Mouse (Mus musculus) kidney, adult 9 months (tissue): ENCODE data around the gene Spata5.
A peak's percentile ranks its signal among the peaks of the same experiment; 100 is the strongest.
"Not testable (repeated sequence)": the region's sequence is repeated elsewhere in the genome, so short reads cannot be mapped to it uniquely, and the experiment has no call there.

Source experiments
- DNase-seq: peaks from one replicate; pipeline ENCODE4 v3.0.0; 2022

Gene Spata5

DNA sequence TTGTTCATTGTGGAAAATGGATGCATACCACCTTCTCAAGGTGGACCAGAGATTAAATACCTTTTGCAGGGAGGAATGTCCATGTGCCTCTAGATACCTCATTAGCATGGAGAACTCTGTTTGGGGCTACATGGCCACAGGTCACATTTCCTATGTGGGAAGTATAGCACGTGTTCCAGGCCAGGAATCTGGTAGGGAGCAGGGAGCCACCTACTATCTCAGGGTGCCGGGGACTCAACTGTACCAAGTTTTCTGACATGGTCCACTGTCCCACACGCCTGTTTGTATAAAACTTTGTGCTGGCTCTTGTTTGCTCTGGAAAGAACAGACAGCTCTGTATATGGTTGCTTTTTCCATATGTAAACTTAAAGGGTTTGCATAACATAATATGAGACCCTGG is 158.0 kb downstream of the Spata5 start:
- no peak for DNase-seq

DNA sequence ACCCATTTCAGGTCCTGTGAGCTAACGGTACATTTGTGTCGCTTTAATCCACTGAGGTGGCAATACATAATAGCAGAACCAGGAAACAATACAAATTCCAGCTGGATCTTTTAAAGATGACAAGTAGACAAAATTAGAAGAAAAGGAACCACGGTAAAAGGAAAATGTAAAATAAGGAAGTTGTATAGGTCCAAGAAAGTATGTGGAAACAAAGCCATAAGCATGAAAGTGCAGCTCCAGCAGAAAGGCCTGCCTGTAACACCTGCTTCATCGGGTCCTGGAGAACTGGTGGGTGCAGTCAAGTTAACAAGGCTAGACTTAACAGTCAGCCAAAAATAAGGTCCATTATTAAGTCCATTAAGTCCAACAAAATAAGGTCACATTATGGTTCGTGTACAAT is 164.9 kb downstream of the Spata5 start:
- DNase-seq = no peak

DNA sequence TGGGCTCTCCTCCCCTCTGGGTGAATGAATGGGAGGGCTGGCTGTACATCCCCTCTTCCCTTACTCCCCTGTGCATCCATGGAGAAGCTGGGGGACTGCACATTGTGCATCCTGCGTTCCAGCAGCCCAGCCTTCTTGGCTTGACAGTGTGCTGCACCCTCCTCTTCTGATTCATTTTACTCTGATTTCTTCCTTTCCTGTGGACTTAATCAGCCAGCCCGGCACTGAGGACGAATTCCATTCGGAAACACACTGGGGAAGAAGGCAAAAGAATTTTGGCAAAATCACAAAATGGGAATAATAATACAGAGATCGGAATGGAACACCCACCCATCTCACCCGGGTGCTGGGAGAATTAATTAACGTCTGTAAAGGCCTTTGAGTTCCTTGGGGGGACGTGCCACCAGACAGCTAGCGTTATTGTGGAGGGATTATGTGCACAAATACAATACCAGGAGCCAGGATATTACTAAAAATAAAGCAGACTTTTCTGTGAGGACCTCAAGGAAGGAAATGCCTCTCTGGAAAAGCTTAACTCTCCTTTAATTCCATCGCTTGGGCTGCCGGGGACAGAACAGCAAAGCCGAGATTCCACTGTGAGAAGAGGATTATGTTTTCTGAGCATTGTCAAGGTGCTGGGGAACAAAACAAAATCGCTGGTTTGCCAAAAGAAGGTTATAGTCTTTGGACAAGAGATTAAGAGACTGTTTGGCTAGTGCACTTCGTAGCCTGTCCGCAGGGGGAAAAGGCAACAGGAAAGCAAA is 166.5 kb downstream of the Spata5 start:
- DNase-seq = peak; percentile 39

DNA sequence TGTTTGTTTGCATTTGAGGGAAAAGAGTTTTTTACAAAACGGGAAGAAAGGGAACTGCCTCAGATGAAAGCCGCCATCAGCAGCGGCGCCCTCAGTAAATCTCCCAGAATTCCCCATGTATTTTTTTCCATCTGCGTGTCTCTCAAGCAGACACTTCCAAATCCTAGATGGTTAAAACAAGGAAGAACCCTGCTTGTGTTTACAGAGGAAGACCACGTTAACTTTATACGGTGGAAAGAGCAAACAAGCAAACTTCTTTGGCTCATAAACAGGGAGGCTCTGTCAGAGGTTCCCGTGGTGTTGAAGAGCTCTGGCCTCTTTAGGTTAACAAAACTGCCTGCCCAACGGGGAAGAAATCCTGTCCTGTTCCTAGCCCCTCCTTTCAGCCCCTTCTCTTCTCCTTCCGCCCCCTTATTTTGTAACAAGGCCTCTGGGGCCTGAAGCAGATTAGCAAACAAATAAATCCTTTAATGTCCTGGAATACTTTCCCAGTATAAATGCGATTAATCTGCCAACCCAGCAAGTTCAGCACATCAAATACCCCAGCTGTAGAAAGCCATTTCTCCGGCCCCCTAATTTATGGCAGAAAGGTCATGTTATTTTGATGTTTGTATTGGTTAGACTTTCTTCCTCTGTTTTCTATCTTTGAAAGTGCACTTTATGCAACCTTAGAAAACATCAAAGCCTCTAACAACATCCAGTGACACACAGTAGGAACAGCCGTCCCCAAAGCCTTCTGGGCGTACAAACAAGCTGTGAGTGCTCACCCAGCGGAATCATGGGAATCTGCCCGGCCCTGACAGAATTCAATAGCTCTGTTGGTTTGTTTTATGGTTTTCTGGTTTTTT is 167.3 kb downstream of the Spata5 start:
- peak; percentile 28 for DNase-seq

DNA sequence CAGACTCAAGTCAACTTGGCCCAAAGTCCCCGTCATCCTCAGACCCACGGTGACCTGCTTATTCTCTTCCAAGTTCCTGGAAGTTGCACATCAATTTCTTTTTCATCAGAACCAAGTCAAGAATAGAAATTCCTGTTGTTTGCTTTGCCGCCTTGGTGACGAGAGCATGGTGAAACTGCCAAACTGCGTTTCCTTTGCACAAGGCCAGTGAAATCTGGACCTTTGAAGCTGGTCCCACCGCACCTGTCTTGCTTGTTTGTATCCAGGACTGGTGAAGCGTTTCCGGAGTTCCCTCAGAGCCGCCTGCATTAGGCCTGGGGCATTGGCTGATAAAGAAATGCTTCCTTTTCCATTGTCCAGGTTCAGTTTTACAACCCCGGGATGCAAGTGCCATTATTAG is 176.0 kb downstream of the Spata5 start:
- DNase-seq = peak; percentile 57

DNA sequence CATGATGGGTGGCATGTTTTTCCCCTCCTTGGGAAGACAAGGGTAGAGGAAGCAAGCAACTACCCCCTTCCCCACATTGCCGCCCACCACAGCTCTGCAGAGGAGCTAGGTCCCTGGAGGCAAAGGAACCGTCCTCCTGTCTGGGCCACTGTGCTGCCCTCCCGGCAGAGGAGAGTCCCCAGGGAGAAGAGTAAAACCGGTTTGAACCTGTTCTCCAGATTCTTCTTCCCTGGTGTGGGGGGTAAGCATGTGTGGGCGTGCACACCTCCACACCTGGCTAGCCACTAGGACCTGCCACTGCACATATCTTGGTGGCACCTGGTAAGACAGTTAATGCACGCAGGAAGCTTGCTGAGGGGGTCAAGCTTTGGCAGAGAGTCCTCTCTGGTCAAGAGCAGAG is 176.8 kb downstream of the Spata5 start:
- no peak for DNase-seq

DNA sequence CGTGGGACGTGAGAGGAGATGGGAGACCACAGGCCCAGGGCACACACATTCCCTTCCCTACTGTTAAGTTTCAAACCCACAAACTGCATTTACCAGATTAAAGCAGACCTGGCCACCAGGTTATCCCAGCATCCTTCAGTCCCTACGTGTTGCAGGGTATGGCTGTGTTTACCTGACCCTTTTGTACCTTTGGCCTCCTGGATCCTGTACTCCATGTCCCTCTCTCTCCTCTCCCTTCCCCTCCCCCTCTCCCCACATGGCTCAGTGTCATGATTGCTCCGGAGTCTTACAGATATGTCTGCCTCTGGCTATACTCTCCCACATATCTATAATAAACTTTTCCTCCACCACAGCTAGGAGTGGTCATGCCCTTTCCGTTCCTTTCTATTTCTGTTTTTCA is 177.5 kb downstream of the Spata5 start:
- no peak for DNase-seq

DNA sequence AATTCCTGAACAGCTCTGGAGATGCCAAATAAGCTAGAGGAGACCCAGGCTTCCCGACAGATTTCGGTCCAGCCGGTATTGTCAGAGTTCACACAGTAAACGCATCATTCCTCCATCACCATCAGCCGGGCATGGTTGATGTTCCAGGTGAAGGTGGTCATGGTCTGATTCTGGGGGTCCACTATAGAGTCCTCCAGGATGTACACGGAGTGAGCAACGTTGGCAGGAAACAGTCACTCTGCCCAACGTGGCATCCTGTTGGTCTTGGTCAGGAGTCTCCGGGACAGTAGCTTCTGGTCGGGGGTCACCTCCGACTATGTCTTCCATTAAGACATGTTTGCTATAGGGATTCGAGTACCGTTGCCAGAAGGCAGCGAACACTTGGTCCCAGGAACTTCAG is 179.9 kb downstream of the Spata5 start:
- DNase-seq = not testable (repeated sequence)

DNA sequence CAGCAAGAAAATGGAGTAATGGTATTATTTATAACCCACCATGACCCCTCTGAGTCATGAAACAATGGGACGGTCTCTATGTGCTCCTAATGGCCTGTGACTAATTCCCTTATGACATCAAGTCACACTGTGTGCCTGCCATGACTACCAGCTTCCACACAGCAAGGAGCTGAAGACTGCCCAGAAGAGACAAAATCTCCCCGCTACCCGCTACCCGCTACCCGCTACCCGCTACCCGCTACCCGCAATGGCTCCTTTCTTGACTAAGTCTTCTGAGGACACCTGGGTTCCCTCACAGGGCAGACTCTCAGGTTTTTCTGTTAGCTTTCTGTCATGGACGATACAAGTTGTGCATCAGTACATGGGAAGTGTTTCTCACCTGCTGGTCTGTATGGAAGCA is 182.7 kb downstream of the Spata5 start:
- DNase-seq = no peak

DNA sequence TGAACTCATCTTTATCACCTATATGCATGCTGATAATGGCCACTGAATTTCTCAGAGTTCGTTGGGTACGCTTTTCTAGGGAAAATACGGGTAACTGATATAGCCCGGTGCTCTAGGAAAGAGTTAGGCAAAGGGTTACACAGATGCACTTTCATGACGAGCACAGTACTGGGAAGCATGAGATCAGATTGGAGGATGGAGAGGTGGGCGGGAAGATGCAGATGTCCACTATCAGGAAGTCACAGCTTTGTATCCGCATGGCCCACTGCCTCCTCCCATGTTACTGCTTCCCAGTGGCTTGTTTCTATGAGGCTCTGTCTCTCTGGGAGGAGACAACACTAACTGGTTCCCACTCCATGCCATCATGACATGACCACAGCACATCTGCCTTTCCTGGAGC is 183.2 kb downstream of the Spata5 start:
- DNase-seq = no peak

DNA sequence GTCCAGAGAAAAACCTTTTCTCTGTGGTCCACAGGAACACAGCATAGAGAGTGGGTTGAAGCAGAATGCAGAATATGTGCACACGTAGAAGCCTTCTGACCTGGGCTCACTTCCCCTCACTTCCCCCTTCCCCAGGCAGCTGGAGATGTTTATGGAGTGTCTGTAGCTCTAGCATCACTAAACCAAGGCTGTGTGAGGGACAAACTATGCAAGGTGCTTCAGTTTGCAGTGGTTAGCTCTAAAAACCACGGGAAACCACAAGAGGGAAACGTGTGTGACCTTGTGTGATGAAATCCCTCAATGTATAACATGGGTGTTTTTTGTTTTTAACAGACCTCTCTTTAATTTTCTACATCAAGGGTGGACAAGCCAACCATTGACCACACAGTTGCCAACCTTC is 183.8 kb downstream of the Spata5 start:
- no peak for DNase-seq

DNA sequence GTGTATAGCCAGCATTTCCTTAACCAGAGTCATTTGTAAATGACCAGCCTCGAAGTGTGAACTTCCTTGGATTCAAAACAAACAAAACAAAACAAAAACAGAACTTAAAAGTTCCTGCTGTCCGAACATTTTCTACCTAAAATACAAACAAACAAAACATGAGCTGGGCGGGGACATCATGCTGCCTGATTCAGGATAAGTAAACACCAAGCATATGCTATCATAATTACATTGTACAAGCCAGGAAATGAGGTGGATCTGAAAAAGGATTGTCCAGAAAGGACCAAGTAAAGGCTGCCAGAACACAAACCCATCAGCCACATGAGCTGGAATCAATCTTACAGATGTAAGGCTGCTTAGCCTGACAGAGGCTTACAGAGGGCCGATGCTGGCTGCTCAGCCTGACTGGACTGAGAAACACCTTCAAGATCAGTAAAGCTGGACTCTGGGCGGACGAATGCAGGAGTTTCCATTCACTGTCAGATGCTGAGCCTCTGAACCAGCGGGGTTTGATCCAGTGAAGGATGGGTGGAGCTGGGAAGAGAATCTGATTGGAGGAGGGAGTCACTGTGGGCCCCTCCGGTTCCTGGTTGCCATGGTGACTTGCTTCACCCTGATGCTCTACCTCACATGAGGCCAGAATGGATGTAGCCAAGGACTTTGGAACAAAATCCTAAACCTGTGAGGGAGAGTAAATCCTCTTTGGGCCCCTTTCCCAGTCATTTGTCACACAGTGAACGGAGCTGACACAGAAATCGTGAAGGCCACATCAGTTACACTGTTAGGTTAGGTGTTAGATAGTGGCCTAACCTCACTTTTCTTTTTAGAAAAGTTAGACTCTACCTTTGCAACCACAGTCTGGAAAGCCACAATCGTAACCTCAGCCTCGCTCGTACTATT is 185.5 kb downstream of the Spata5 start:
- no peak for DNase-seq

DNA sequence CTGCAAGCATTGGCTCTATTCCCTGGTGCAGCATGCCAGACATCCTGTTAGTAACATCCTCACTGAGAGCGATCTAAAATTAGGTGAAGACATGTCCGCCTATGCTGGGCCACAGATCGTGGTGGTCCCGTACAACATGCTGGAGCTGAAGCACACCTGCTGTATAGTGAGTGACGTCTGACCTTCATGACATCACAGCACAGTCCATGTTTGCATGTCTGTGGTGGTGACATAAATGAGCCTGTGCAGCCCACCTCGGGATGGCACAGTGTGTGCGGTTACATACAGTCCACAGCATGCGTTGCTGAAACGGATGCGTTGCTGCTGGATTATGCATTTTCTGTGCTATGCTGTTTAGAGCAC is 186.2 kb downstream of the Spata5 start:
- no peak for DNase-seq

DNA sequence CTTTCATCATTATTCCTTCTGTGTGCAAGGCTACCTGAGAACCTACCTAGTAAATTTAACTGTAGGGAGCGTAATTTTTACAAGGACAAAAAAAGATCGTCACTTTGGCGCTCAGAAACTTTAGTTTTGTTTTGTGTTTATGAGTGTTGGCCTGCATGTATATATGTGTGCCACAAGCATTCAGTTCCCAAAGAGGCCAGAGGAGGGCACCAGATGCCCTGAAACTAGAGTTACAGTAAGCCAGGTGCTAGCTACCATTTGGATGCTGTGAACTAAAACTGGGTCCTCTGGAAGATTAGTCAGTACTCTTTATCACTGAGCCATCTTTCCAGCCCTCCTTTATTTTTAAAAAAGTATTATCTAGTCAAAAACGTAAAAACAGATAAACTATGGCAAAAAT is 189.2 kb downstream of the Spata5 start:
- no peak for DNase-seq

DNA sequence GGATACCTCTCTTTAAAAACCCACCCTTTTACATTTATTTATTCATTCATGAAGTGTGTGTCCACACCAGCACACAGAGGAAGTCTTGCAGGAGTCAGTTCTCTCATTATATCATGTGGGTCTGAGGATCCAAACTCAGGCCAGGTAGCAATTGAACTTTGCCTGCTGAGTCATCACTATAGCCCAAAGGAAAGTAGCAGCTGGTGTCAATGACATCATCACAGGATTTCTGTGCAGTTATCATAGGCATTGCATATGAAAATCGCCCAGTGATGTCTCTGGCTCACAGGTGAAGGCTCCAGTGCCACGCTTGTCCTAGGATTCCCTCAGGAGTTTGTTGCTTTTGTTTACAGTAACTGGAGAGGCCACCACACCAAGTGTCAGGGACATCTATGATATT is 191.0 kb downstream of the Spata5 start:
- no peak for DNase-seq

DNA sequence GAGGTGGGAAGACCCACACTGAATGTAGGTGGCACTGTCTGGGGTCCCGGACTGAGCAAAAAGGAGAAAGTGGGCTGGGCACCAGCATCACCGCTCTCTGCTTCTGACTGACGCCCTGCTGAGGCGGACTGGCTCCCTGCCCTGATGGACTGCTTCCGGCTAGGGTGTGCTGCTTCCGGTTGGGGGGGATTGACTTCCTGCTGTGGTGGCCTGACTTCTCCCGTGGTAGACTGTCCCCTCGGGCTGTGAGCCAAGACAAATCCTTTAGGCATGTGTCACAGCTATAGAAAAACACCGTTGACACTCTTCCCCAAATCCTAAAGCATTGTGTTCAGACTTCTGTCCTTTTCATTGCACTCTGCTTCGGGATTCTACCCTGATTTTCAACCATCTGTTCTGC is 194.0 kb downstream of the Spata5 start:
- DNase-seq = peak; percentile 58

DNA sequence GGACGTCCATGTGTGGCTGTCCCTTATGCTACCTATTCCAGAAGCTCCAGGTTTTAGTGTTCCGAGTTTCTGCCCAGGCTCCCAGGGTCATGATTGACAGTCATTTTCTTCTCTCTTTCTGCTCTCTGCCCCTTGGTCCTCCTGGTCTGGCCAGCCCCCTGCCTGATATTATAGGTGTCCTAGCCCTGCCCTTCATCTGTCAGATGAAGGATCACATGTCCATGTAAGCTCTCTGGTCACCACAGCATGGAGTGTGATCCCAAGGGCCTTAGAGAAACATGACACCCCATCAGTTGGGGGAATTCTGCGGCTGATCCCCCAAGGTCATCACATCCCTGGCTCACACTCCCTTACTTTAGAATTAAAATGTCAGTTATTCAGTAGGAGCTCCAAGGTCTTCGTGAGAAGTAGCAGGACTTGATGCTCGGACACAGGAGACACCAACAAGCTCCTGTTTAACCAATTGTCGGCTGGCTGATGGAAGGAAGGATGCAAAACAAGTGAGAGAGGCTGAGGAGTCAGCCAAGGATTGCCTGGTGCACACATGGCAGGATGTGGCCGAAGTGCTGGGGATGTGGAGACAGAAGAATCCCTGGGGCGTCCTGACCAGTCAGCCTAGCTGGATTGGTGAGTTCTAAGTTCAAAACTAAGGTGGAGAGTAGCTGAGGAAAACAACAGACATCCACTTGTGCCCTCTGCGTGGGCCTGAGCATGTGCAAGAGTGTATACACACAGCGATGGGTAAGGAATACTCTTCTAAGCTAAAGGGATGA is 195.4 kb downstream of the Spata5 start:
- no peak for DNase-seq

DNA sequence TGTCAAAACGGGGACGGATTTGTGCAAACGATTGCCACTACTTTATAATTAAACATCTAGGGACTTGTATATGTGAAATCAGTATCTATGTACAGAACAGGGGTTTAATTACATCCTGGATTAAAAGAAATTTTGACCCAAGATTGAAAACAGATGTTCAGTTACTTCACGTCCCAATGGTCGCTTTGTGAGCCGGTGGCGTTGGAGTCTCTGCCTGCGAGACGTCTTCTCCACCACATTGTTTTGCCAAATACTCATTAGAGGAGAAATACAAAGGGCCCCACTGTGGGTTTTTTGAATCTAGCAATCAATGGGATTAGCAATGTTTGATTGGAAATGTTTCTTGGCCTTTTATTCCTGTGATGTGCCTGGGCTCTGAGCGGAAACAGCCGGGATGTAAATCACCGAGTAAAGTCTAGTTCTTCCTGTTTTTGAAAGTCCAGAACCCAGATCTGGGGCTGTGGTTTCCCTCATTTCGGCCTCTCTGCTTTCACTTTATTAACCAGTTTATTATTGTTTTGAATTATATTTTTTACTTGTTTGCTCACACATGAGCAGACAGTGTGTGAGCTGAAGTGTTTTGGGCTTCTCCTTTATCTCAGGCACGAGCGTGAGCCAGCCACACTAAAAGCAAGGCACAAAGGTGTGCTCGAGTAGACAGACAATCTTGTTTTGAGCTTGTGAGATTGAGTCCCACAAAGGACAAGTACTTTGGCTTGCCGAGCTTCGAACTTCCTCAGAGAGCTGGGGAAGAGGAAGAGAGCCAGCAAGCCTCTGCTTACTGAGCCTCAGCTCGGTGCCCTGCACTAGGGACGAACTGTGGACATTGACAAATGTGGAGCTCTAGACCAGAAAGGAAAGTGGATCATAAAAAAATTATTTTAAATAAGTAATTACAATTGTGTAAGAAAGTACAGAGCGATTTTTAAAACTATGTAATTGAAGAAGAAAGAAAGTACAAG is 197.2 kb downstream of the Spata5 start:
- peak; percentile 39 for DNase-seq
